Mouse (Mus musculus): ENCODE measurements around the gene Astn1.

The Astn1 gene

DNA sequence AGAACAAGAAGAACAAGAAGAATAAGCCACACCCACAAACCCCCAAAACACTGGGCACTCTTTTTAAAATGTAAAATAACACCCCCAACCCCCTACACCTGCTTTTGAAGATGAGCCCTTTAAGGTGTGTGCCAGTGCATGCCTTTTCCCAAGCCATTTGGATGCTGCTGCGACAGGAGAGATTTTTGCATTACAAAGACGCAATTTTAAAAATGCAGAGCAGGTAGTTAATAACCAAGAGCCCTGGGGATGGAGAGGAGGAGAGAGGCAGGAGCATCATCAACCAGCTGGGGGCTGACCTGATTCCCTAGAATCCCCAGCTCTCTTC, at the start of gene Astn1:
Astn1 (plus strand) TSS at position 310 of the 328 bp plus-strand sequence.
- DNase-seq (ENCODE audit: extremely low spot score, low read depth, low spot score): no peak

DNA sequence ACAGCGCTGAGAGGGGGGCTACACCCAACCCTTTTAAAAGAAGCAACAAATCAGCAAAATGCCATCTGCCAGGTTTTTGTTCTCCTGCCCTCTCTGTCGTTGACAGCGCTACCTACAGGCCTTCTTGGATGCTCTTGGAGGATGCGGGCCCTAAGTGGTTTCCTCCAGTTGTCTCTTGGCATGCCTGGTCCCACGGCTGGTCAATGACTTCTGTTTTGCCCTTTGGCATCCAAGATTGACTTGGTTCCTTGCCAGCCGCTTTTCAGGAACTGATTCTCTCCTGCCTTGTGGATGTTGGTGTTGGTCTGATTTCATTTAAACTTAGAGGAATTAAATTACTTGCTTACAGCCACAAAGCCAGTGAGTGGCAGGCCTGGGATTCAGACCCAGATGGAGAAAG, 38.7 kb upstream of the Astn1 start:
- DNase-seq (ENCODE audit: extremely low spot score, low read depth, low spot score): no peak

DNA sequence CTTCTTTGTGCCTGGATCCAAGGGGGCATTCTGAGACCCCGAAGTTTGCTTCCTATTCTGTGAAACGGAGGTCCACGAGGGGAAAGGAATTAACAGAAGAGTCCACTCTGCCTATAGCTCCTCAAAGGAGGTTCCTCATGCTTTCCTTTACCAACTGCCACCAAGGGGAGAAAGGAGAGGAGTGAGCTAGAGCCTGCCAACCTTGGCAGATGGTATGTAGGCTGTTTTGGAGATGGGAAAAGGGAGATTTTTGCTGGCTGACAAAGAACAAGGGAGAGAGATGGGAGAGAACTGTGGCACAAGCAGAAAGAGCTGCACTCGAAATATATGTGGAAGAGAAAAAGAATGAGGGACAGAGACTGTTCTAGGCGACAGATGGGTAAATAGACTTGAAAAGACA, 33.9 kb upstream of the Astn1 start:
- no peak for DNase-seq (ENCODE audit: extremely low spot score, low read depth, low spot score)

DNA sequence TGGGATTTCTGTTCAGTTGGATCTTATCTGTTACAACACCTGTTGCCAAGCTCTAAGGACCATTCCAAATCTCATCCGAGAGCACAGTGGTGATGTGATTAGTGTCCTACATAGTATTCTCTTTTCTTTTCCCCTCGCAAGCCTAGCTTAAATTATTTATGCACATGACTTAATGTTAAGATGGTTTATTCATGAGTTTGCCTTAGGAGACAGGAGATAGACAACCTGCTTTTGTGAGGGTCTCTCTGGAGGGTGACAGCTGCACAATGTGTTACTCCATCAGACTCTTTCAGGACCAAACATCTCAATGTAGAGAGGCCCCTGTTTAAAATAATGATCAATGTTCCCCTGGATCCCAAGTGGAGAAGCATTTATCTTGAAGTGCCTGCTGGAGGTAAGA, 33.2 kb upstream of the Astn1 start:
- DNase-seq (ENCODE audit: extremely low spot score, low read depth, low spot score): no peak

DNA sequence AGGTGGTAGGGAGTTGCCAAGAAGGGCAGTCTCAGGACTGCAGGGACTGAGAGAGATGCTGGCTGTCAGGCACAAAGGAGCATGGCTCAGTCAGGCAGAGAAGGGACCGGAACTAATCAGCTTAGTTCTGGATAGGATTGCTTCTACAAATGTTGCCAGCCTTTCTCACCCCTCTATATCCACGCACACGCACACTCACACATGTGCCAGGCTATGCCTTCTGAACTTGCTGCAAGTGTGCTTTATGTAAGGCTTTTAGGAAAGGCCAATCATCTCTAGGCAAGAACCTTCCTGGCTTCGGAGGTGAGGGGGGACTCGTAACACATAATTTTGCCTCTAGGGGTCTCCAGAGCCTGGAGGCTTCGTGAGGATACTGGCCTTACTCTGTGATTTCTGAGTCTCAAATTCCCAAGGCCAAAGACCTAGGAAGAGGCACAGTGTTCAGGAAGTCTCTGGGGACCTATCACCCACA, 18.8 kb upstream of the Astn1 start:
- no peak for DNase-seq (ENCODE audit: extremely low spot score, low read depth, low spot score)

DNA sequence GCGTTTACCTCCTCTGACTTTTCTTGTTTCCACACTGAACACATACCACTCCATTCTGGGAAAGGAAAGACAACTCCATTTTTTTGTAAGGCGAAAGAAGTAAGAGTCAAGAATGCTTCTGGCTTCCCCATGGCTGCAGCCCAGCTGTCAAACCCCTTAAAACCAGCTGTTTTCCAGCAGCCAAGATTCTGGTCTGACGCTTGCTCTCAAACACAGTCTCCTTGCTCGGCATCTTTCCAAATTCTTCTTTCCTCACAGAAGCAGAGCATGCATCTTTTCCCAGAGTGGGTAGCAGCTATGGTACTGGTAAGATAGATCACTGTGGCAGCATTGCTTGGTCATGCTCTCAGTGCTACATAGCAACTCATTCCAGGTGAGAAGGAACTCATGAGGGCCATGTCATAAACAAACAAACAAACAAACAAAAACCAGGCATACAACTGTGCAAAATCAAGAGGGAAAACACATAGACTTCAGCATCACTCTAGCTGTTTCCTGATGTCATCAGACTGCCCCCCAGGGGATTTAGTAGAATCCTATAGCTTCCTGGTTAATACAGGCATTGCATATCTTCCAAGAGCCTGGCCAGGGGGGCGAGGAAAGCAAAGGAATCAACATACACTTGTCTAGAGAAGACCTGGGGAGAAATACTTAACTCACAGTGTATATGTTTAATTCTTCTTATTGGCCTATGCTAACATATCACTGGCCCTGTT, 8.3 kb upstream of the Astn1 start:
- DNase-seq (ENCODE audit: extremely low spot score, low read depth, low spot score): no peak

DNA sequence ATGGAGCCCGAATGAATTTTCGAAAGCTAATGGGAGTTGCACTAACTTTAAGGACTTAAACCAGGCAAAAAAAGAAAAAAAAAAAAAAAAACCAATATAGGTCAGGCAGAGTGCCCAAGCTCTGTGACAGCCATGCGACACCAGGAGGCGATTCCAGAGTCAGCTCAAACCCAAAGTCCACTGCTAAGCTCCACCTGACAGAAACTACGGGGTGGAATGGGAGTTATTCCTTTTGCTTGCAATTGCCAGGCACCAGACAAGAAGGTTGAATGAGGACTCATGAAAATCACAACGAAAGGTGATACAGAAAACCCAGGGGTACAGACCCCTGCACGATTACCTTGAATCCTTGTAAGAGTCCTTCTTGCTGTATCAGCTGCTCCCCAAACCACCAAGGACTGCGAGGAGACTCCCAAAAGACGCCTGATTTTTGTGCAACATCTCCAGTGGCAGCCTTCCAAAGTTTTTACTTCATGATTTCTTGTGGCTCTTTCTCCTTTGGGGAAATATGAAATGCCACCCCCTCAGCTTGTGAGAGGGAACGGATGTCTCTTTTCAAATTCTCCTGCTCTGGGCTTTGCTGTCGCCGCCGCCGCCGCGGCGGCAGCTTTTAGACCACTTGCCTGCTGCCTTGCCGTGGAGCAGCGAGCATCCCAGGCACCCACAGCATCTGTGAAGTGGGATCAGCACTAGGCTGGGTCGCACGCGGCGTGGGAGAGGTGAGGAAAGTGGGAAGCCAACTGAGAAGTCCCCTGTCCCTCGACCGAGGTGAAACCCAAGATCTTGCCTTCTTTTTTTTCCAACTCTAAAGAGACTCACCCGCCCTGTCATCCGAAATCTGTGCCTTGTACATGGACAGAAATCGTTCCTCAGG, 6.7 kb upstream of the Astn1 start:
- DNase-seq (ENCODE audit: extremely low spot score, low read depth, low spot score): no peak

DNA sequence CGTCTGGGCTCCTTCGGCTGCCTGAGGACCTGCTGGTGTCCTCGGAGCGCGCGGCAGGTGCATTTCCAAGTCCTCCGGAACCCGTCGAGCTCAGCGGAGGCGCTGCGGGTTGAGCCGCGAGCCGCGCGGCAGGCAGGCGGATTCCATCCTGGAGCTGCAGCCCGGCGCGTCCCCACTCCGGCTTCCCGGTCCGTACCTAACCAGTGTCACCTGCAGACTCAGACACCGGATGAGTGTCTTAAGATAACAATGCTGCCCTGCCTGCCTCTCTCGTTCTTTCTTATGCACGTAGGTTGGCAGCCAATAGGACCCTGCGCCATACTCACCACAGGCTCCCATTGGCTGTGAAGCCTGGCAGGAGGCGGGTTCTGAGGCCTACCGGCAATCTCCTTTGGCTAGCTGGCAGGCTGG, 6.0 kb upstream of the Astn1 start, which contains the start of gene Brinp2:
Brinp2 (minus strand) TSS at position 276 of the 411 bp plus-strand sequence.
- peak; percentile 35 for DNase-seq (ENCODE audit: extremely low spot score, low read depth, low spot score)

DNA sequence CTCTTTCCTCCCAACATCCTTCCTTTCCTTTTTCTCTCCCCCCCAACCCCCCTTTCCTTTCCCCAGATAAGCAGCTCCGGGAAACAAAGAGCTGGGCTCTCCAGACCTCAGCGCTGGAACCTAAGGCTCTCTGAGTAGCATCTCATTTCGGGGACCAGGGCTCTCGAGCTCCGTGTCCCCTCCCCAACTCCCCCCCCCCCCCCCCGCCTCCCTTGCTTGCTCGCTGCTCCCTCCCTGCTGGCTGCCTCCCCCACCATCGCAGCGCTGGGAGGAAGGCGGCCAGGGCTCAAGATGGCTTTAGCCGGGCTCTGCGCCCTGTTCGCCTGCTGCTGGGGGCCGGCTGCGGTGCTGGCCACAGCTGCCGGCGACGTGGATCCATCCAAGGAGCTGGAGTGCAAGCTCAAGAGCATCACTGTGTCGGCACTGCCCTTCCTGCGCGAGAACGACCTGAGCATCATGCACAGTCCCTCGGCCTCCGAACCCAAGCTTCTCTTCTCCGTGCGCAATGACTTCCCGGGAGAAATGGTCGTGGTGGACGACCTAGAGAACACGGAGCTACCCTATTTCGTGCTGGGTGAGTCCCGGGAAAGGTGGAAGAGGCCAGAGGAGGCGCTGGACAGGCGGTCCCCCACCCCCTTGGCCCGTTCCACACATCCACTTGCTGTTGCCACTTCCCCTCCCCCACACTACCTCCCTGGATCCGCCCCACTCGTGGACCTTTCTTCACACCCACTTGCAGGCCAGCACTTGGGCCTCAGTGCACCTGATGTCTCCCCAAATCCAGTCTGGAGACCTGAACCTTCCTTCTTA, 424 bp downstream of the Astn1 start:
- DNase-seq (ENCODE audit: extremely low spot score, low read depth, low spot score): no peak

DNA sequence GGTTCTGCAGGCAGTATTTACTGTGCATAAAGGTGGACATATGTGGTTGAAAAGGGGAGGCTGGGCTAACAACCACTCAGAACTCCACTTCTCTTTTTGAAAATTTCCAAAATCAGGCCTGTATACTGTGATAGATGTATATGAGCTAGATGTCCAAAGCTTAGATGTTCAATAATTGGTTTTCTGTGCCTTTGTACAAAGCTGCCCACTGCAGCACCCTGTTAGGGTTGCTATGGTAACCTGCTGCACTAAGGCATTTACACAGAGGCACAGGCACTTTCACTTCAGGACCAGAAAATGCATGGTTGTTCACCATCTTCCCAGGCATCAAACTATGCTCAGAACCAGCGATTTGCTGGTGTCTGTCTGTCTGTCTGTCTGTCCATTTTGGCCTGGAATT, 2.4 kb downstream of the Astn1 start:
- no peak for DNase-seq (ENCODE audit: extremely low spot score, low read depth, low spot score)

DNA sequence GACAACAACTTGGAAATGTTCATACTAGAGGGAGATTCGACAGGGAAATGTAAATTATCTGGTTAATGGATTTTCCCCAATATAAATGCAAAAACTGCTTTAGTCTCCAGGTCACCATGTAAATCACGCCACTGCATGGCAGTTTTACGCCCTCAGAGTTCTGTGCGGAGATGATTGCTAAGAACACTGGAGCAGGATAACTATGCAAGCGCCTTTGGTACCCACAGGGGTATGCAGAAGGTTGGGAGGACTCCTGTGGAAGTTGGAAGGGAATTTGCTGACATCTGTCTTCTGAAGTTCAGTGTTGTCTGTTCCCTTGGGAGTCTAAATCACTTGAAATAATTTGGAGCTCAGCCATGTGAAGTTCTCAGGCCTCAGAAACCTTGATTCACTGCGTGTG, 20.2 kb downstream of the Astn1 start:
- DNase-seq (ENCODE audit: extremely low spot score, low read depth, low spot score): no peak

DNA sequence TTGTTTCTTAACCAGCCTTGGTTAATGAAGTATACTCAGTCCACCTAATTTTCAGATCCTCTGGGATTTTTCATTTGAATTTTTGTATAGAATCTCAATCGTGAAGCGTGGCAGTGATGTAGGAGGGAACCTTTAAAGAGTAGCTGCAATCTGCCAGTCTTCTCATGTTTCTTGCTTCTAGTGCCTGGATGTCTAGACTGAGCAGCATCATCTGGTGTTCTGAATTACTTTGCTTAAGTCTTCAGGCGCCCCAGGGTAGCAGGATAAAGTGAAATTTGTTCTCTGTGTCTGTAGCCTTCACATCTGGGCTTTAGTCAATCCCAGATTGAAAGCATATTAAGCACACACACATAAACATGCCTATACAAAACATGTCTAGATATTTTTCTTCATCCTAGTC, 21.1 kb downstream of the Astn1 start:
- DNase-seq (ENCODE audit: extremely low spot score, low read depth, low spot score): no peak

DNA sequence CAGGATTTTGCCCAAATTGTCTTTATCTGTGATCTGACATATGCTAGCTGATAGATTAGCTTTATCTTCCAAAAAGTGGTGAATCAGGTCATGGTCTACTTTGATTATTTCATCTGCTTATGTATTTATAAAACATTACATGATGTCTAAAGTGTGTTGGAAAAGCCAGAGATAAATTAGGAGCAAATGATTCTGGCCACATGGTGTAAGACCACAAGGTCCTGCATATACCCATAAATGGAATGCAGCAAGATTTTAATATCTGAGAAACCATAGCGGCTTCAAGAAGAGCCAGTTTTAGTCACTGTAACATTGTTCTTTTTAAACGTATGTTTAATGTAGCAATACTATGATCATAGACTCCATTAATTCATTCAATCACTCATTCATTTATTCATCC, 23.2 kb downstream of the Astn1 start:
- DNase-seq (ENCODE audit: extremely low spot score, low read depth, low spot score): no peak

DNA sequence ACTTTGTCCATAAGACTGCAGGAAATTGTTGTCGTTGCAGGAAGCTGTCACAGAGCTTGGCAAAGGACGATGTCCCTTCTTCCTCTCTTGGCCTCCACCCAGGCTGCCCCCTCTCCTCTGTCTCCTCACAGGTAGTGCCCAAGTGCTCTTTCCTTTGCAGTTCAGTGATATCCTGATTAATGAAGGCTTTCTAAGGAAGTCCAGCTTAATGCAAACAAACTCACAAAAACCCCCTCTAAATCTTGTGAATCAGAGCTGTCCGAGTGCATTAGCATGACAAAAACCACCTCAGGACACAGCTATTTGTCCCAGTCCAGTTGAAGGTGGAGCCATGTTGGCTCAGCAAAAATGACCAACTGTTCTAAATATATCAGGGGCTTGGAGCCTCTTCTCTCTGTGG, 24.7 kb downstream of the Astn1 start:
- DNase-seq (ENCODE audit: extremely low spot score, low read depth, low spot score): no peak

DNA sequence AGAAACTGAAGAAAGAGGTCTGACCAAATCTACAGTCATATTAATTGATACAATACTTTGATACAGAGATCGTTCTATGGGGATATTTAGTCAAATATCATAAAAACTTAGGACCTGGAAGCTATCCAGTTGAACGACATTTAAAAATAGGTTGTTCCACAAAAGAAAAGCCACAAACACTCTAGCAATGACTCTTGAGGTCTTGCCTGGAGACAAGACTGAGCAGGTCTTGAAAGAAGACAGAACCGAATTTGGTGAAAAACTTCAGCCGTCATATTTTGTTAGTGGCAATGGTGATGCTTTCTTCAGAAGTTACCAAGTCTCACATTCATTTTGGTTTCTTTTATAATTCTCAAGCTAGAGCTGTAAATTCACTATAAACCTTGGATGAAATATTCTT, 26.9 kb downstream of the Astn1 start:
- DNase-seq (ENCODE audit: extremely low spot score, low read depth, low spot score): no peak

DNA sequence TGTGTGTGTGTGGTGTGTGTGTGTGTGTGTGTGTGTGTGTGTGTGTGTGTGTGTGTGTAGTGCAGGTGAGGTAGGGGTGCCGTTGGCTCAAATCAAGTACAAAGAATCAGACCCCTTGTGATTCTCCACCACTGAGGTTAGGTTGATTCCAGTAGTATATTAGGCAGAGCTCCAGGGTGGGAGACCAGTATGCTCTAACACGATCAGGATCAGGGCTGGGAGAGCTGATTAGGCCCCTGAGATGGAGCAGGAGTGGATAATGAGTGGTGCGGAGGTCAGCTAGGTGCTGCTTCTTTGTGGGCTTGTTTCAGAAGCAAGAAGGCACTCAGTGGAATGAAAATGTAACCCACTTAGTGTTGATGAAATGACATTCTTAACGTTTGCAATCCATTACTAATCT, 28.6 kb downstream of the Astn1 start:
- DNase-seq (ENCODE audit: extremely low spot score, low read depth, low spot score): no peak

DNA sequence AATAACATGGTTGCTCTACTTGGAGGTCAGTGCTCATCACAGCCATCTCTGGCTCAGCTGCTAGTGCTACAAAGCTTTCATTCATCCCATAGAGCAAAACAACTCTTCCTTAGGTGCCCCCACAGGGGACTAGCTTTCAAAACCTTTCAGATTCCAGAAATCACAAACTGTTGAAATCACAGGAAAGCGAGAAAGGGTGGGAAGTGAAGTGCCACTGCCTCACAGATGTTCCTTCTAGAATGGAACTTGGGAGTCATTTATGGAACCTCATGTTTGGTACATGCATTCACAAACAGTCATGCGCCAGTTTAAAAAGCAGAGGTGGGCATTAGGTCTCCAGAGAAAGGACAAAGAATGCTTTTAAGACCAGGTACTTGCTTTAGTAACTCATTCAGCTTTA, 35.0 kb downstream of the Astn1 start:
- no peak for DNase-seq (ENCODE audit: extremely low spot score, low read depth, low spot score)

DNA sequence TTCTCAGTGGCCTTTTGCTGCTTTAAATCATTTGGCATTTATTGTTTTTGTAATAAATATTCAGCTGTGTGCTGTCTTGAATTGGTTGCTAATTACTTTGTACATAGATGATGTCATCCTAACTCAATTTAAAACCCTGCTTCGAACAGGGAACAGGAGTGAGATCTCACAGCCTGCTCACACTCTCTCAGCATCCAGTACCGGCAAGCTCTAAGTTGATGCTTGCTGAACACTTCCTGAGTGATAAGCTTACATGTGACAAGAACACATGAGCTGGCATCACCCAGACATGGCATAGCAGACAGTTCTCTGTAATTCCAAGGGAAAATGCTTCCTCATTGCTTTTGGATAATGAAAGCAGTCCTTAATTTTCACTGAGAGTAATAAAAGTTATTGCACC, 38.8 kb downstream of the Astn1 start:
- DNase-seq (ENCODE audit: extremely low spot score, low read depth, low spot score): no peak

DNA sequence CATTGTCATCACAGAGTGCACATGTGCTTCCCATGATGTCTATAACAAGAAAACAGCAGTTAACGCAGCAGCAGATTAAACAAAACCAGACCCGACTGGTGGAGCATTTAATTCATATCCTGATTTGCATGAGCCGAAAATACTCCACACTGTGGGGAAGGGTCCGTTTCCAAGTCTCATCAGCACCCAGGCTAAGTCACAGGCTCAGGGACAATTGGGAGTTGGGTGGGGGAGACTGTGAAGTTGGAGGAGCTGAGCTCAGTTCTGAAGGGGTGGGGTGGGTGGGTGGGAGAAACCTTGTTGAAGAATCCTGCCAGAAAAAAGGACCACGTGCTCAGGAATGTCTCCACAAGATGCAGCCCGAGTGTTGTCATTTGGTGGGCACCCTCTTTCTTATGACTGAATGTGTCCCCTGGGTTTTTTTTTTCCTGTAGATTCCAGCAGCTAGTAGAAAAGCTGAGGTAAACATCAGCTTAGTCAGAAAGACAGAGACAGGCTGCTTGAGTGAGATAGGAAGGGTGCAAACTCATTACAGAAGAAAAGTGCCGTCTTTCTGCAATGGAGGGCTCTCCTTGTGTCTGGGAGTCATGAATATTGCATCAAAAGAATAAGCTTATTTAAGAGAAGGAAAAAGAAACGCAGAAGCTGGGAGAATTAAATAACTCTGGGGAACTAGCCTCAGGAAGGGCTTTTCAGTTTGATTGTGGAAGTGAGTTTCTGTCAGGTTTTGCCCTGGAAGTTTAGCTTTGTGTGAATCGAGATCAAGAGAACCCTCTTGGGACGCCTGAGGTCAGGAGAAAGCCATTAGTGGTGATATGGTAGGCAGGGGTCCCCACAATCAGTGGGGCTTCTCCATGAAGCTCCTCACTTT, 44.1 kb downstream of the Astn1 start:
- DNase-seq (ENCODE audit: extremely low spot score, low read depth, low spot score): no peak

DNA sequence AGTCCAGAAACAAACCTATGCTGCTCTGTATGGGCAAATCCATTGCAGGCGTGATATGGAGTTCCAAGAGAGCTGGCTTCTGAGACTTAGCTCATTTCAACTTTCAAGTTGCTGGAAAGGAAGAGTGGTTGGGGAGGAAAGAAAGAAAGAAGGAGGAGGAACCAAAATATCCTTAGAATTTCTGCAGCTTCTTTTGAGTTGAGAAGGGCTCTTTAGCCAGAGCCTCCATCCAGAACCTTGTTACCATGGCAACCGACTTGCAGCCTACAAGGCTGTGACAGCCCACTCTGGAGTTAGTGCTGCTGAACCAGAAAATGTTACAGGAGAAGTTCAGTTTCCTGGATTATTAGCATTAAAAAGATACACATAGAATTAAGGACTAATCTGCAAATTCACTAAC, 46.1 kb downstream of the Astn1 start:
- DNase-seq (ENCODE audit: extremely low spot score, low read depth, low spot score): no peak

DNA sequence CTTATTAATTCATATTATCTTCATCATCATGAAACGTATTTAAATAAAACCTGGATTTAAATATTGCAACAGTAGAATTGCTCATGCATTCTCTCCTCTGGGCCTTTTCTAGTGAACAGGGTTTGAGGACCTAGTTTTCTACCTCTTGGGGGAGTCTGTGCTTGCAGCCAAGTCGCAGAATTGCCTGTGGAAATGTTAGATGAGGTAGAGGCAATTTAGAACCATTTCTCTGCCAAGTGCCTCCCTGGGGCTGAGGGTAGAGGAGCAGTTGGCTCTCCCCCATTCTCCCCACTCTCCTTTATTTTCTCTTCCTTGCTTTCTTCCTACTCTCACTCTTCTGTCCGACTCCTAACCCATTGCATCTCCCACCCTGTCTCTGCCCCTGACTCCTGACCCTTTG, 49.1 kb downstream of the Astn1 start:
- DNase-seq (ENCODE audit: extremely low spot score, low read depth, low spot score): no peak
